Mouse (Mus musculus): Measurements from ENCODE around the gene Muc1.

Muc1 gene

DNA sequence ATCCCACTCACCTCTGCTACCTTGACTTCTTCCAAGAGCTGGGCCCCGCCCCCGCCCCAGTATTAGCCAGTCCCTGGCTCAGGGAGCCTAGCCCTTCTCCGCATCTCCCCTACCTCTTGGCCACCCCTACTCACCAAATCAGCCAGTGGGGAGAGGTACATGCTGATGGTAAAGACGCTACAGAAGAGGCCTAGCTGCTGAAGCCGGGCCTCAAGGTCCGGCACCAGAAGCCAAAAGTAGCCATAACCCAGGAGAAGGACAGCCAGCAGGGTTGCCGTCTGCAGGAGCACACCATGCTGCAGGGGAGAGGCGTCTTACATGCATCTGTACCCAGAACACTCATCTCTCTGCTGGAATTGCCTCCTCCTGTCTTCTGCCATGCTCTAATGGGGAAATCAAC is 40.1 kb downstream of the Muc1 start:
- DNase-seq (ENCODE audit: low read depth in 1 of 2, low spot score in 2 of 2), result no peak

DNA sequence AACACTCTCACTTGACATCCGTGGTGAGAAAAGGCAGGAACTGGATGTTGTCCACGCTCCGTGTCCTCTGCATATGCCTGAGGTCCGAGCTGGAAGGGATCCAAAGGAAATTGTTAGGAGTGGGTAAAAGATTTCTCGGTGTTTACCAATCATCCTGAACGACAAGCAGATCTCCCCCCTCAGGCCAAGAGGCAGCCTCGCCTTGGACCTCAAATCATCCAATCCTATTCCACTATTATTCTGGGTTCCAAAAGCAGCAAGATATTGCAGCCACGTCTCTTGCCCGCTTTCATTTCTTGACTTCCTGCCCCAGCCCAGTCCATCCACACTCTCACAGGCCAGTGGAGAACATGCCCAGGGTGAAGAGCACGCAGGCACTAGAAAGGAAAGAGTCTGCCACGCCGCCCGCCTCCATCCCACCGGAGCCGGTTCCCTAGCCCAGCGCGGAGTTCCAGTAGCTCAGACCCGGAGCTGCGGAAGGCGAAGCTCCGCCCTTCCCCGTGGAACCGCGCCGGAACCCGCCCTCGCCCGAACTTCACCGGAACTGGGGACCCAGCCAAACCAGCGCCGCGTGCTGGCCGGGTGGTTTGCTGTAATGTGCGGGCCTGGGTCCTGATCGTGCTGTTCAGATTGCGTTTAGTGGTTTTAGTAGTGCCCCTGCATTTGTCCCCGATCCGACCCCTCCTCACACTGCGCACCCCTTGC is 41.3 kb downstream of the Muc1 start, which contains the start of gene Slc50a1:
Slc50a1 (minus strand) TSS at position 520 of the 705 bp plus-strand sequence.
- peak in 1 of 2 experiments; percentile 33 for DNase-seq (ENCODE audit: low read depth in 1 of 2, low spot score in 2 of 2)

DNA sequence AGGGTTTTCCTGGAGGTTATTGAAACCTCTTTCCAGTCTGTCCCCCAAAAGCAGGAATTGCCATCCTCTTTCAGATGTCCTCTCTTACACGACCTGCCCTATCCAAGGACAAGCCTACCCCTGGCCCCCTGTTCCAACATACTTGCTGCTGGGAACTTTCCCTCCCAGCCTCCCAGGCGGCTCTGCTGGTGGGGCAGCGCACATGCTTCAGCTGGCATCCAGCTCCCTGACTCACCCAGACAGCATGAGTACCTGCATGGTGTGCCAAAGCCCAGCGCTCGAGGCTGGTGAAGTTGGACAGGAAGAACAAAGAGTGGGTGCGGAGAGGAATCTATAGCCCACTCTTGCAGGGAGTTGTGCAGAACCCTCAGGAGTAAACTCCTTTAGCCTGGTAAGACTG is 42.0 kb downstream of the Muc1 start:
- DNase-seq (ENCODE audit: low read depth in 1 of 2, low spot score in 2 of 2), result no peak

DNA sequence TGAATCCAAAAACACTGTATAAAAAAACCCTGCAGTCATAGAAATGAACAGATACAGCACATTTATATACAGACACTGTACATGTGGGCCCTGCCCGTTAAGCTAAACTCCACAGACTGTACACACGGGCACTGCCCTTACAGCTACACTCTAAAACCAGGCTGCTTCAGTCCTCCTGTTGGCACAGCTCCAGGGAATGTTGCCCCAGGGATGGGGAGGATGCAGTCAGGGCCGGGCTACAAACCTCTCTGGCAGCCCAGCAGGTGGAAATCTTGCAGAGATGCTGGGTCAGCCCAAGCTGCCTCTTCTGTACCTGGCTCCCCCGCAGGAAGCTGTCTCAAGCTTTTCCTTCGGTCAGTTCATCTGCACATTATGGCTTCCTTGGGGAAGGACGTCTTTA is 42.9 kb downstream of the Muc1 start:
- no peak for DNase-seq (ENCODE audit: low read depth in 1 of 2, low spot score in 2 of 2)

GRCm38 (mm10) chr3:89276061-89276460 is 47.2 kb downstream of the Muc1 start:
- no peak for DNase-seq (ENCODE audit: low read depth in 1 of 2, low spot score in 2 of 2)

- DNase-seq (ENCODE audit: low read depth in 1 of 2, low spot score in 2 of 2), result no peak
These were observed 48.6 kb downstream of the Muc1 start for GRCm38 (mm10) chr3:89277281-89278021.

- no peak for DNase-seq (ENCODE audit: low read depth in 1 of 2, low spot score in 2 of 2)
These were observed 49.2 kb downstream of the Muc1 start for GRCm38 (mm10) chr3:89278107-89278506.

- no peak for DNase-seq (ENCODE audit: low read depth in 1 of 2, low spot score in 2 of 2)
These were observed 49.8 kb downstream of the Muc1 start for GRCm38 (mm10) chr3:89278643-89279042.

DNA sequence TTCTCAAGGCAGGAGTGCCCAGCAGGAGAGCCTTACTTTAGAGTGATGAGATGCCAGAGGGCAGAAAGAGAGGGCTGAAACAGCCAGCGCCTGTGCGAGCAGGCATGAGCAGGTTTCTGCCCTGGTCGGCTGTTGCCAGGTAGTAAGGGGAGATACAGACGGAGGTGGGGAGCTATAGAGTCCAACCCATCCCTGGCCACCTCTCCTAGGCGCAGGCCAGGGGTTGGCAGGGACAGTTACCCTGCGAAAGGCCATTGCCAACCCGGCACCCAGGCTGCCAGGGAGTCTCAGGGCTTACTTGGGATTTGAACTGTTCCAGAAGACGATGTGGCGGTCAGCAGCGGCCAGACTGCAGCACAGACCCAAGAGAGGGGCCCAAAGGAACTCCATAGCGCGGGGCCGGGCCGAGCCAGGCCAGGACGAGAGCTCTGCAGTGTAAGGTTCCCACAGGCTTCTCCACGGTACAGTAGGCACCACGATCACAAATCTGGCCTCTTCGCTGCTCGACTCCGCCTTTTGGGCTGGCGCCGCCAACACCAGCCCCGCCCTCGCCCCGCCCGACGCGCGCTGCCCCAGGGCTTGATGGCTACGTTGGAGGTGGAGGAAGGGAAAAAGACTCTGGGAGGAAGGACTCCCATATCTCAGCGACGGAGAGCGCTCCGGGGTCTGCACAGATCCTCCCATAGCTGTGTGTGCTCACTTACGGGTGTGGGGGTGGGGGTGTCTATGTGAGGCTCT is 50.5 kb downstream of the Muc1 start:
- peak; percentile 21 to 30 for DNase-seq (ENCODE audit: low read depth in 1 of 2, low spot score in 2 of 2)

DNA sequence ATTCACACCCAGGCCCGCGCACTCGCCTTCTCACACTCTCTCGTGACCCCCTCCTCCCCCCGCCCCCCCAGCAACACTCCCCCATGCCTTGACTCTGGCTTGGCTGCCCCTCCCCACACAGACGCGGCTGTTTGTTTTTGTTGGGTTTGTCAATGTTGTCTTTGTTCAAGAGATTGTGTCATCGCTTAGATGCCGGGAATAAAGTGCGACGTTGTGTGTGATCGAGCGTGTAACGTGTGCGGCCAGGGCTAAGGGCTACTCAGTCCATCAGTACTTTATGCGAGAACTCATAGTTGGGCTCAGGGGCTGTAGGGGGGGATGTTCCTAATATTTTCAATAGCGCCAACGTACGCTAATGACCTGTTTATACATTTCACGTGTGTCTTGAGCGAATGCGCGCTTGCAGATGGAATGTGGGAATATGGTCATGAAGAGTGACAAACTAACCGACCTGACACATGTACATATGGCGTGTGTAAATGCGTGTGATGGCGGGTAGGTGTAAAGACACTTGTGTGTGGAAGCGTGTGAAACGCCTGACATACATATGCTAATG is 51.3 kb downstream of the Muc1 start:
- DNase-seq (ENCODE audit: low read depth in 1 of 2, low spot score in 2 of 2), result no peak

- no peak for DNase-seq (ENCODE audit: low read depth in 1 of 2, low spot score in 2 of 2)
These were observed 52.0 kb downstream of the Muc1 start, which contains the start of gene Efna1 for GRCm38 (mm10) chr3:89280606-89281511. Efna1 (minus strand) TSS chr3:89281142.

GRCm38 (mm10) chr3:89281579-89282290 is 52.9 kb downstream of the Muc1 start:
- DNase-seq (ENCODE audit: low read depth in 1 of 2, low spot score in 2 of 2), result peak; percentile 39 to 66

GRCm38 (mm10) chr3:89282291-89282643 is 53.4 kb downstream of the Muc1 start:
- no peak for DNase-seq (ENCODE audit: low read depth in 1 of 2, low spot score in 2 of 2)
